In genomic region chr2:166512488-166512887, GRCm38 (mm10) we compare ENCODE assay signal across 11 mouse cellular contexts.
DNase-seq lines count a peak whose midpoint lies in the region; TF ChIP-seq lines count a peak whose summit lies in the region.
"Had no signal": no experiment of that assay in that cellular context is flagged by ENCODE, and none has a peak within 500 bp of the region (broad histone marks: within the 10 kb centered on the region; RNA-seq: fewer than 3 reads in every experiment).

No protein-coding gene starts in this region.

- intact Hi-C loops in left cerebral cortex, adult 2 months (cut with DNase I): no loop called here
- intact Hi-C loops in left cerebral cortex, postnatal 14 days (cut with DNase I): no loop called here
- intact Hi-C loops in left cerebral cortex, postnatal 10 days (cut with DNase I): no loop called here

- no peak for DNase-seq in left cerebral cortex, adult 2 months (ENCODE audit: extremely low spot score in 1 of 2, low spot score in 2 of 2)
- DNase-seq in left cerebral cortex, postnatal 14 days (ENCODE audit: low spot score in 2 of 2): no peak
- DNase-seq in 3134 (ENCODE audit: extremely low read depth, insufficient read length, low spot score) (peak; percentile 48), A20 (ENCODE audit: low read depth, low spot score) (peak; percentile 67)
- peak; percentile 4 for DNase-seq in c-Kit-positive CD71-positive TER-119-negative erythroid progenitor cells, embryonic 14.5 days (ENCODE audit: low read depth)
- DNase-seq in embryo, embryonic 10 days (ENCODE audit: low spot score): no peak
- no peak for DNase-seq in left cerebral cortex, postnatal 10 days (ENCODE audit: extremely low spot score in 1 of 2, low spot score in 2 of 2)
- DNase-seq: cerebellum, postnatal 10 days; gastrocnemius, postnatal 25 days had no signal

- no peak overlapping the region for H3K27ac ChIP-seq in left cerebral cortex, adult 2 months
- H3K27ac ChIP-seq: hindbrain, embryonic 13.5 days; liver, embryonic 15.5 days had no signal

- no peak overlapping the region for H3K4me3 ChIP-seq in left cerebral cortex, adult 2 months
- H3K4me3 ChIP-seq: hindbrain, embryonic 13.5 days; liver, embryonic 15.5 days had no signal

- TF ChIP-seq CTCF in left cerebral cortex, adult 2 months (IDR thresholded peaks at IDR 0.05): peak; percentile 14

Comparison
In these comparisons a context has a peak if more than half of its experiments do, and no peak if none do; other contexts are left out.
1. DNase-seq: peak in 3134 (single experiment), A20 (single experiment) and c-Kit-positive CD71-positive TER-119-negative erythroid progenitor cells, embryonic 14.5 days (single experiment); none in left cerebral cortex, adult 2 months (0 of 2), left cerebral cortex, postnatal 14 days (0 of 2), embryo, embryonic 10 days (single experiment) and left cerebral cortex, postnatal 10 days (0 of 2).